ENCODE assay signal across 25 mouse cellular contexts in the genomic region with DNA sequence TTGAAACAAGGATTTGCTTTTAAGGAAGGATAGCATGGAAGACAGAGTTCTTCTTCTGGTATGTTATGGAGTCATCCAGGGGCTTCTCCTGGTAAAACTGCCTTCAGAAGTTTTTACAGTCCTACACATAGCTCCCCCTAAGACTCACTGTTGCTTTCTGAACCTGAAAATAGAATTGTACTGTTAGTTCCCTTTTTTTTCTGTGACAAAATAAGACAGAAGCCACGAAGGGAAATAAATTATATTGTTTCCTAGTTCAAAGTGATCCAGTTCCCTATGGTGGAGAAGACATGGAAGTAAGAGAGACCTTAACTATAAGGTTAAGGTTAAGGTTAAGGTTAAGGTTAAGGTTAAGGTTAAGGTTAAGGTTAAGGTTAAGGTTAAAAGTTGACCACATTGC.
"Had no signal": no experiment of that assay in that cellular context is flagged by ENCODE, and none has a peak within 500 bp of the region (broad histone marks: within the 10 kb centered on the region; RNA-seq: fewer than 3 reads in every experiment).

No protein-coding gene starts in this region.

- H3K27ac ChIP-seq: heart, adult 2 months; heart, embryonic 13.5 days; heart, embryonic 15.5 days; hindbrain, embryonic 10.5 days; hindbrain, embryonic 12.5 days; hindbrain, embryonic 14.5 days; intestine, embryonic 15.5 days; left cerebral cortex, adult 2 months; limb, embryonic 10.5 days; limb, embryonic 12.5 days; liver, embryonic 13.5 days; liver, embryonic 15.5 days had no signal

- H3K4me1 ChIP-seq: heart, embryonic 13.5 days; heart, embryonic 15.5 days; hindbrain, embryonic 10.5 days; hindbrain, embryonic 12.5 days; intestine, embryonic 15.5 days; limb, embryonic 10.5 days; limb, embryonic 12.5 days; liver, embryonic 13.5 days; liver, embryonic 15.5 days had no signal

- H3K36me3 ChIP-seq: heart, embryonic 13.5 days; heart, embryonic 15.5 days; hindbrain, embryonic 10.5 days; hindbrain, embryonic 12.5 days; intestine, embryonic 15.5 days; limb, embryonic 10.5 days; limb, embryonic 12.5 days; liver, embryonic 13.5 days; liver, embryonic 15.5 days had no signal

- H3K4me3 ChIP-seq: heart, adult 2 months; heart, embryonic 13.5 days; heart, embryonic 15.5 days; hindbrain, embryonic 10.5 days; hindbrain, embryonic 12.5 days; intestine, embryonic 15.5 days; left cerebral cortex, adult 2 months; limb, embryonic 10.5 days; limb, embryonic 12.5 days; liver, embryonic 13.5 days; liver, embryonic 15.5 days had no signal

- H3K27me3 ChIP-seq: heart, embryonic 13.5 days; heart, embryonic 15.5 days; hindbrain, embryonic 12.5 days; intestine, embryonic 15.5 days; limb, embryonic 12.5 days; liver, embryonic 13.5 days; liver, embryonic 15.5 days had no signal

- ATAC-seq: hindbrain, embryonic 16.5 days; inflammation-experienced regulatory T-cells, adult 6 months; intestine, embryonic 15.5 days; intestine, postnatal 0 days had no signal

- H3K9me3 ChIP-seq: heart, embryonic 13.5 days; heart, embryonic 15.5 days; hindbrain, embryonic 10.5 days; hindbrain, embryonic 12.5 days; intestine, embryonic 15.5 days; limb, embryonic 10.5 days; limb, embryonic 12.5 days; liver, embryonic 13.5 days; liver, embryonic 15.5 days had no signal

- DNase-seq: gastrocnemius, postnatal 14 days; heart, adult 11 months; heart, adult 2 months; heart, postnatal 14 days; heart, postnatal 36 days; kidney, adult 18-20 months; kidney, adult 8-10 months; kidney, postnatal 14 days; kidney, postnatal 36 days; layer of hippocampus, adult 9-11 months; liver; liver, embryonic 13.5 days had no signal
